Mouse (Mus musculus) limb, embryonic 13.5 days (tissue): ENCODE results near the gene Arl2. TPM values are rescaled to one million over a fixed set of nuclear protein-coding genes. Genes with fewer than 3 reads are reported as not detected.
"Not testable (repeated sequence)": the region's sequence is repeated elsewhere in the genome, so short reads cannot be mapped to it uniquely, and the experiment has no call there.

Experiments
- ATAC-seq: fragments of 200-750 bp; cut with Nextera tagmentation; 2 replicates; pipeline ENCODE4 v1.8.0; 2017; ENCODE audit warnings: low read depth, moderate number of reproducible peaks, moderate TSS enrichment; ENCODE audit not compliant: low FRiP score
- H3K27ac ChIP-seq: fragments of 300-500 bp; sonication (generic); 2 replicates; pipeline ENCODE4 v1.5.1; 2015; ENCODE audit warnings: inconsistent platforms, mild to moderate bottlenecking, moderate library complexity
- H3K27me3 ChIP-seq: fragments of 300-500 bp; sonication (generic); 2 replicates; pipeline ENCODE4 v1.6.1; 2015; ENCODE audit warnings: mild to moderate bottlenecking, inconsistent platforms
- H3K36me3 ChIP-seq: fragments of 300-500 bp; sonication (generic); 2 replicates; pipeline ENCODE4 v1.6.1; 2015; ENCODE audit warnings: inconsistent platforms, mild to moderate bottlenecking, moderate library complexity
- H3K4me1 ChIP-seq: fragments of 300-500 bp; sonication (generic); 2 replicates; pipeline ENCODE4 v1.6.1; 2015; ENCODE audit warnings: inconsistent platforms
- H3K4me2 ChIP-seq: fragments of 300-500 bp; sonication (generic); replicated peaks from 2 replicates; pipeline ENCODE4 v1.6.1; 2015; ENCODE audit warnings: inconsistent platforms, mild to moderate bottlenecking, moderate library complexity
- H3K4me3 ChIP-seq: fragments of 300-500 bp; sonication (generic); 2 replicates; pipeline ENCODE4 v1.5.1; 2015; ENCODE audit warnings: moderate library complexity, mild to moderate bottlenecking, inconsistent platforms
- H3K9ac ChIP-seq: fragments of 300-500 bp; sonication (generic); 2 replicates; pipeline ENCODE4 v1.6.1; 2015; ENCODE audit warnings: mild to moderate bottlenecking, inconsistent platforms
- H3K9me3 ChIP-seq: fragments of 300-500 bp; sonication (generic); 2 replicates; pipeline ENCODE4 v1.6.1; 2016; ENCODE audit warnings: inconsistent platforms
- WGBS: fragments of 180-500 bp; shearing (Covaris S2); methylation state at CpG from one replicate; pipeline ENCODE4 v1.1.7; 2015; 5-methylcytosine and 5-hydroxymethylcytosine counted together
- polyA plus RNA-seq: library from polyadenylated mRNA; unstranded; fragments of >200 nt; fragmentation: Nextera tagmentation; extraction: Ambion mirVana; gene quantifications from 2 replicates; pipeline ENCODE4 v1.2.1, GENCODE M21; 2015

The Arl2 gene
- polyA plus RNA-seq, 1 experiment from 2014 or later, result 90.4 TPM

- Histone ChIP-seq H3K4me3 (peak within 1 kb of the TSS; percentile 67), H3K4me1 (peaks cover 13% of the 10 kb centered on the region), H3K9me3 (no peaks in the 10 kb centered on the region), H3K4me2 (peak within 1 kb of the TSS; percentile 85), H3K36me3 (peaks cover 22% of the 10 kb centered on the region), H3K9ac (peak within 1 kb of the TSS; percentile 89), H3K27me3 (no peaks in the 10 kb centered on the region), H3K27ac (peak within 1 kb of the TSS; percentile 96)
- under 1% methylated on average over 52 of the region's 68 CpGs for WGBS
- ATAC-seq, result peak; percentile 94
These were observed 512 bp downstream of the Arl2 start, which contains the start of gene Batf2 for GRCm38 (mm10) chr19:6140678-6141393. Batf2 (plus strand) TSS chr19:6140983.

- 5% methylated on average over 16 of the region's 16 CpGs for WGBS
- Histone ChIP-seq H3K9me3 (no peaks in the 10 kb centered on the region), H3K4me1 (peaks cover 13% of the 10 kb centered on the region), H3K27me3 (no peaks in the 10 kb centered on the region), H3K36me3 (peaks cover 28% of the 10 kb centered on the region), H3K4me3 (peak overlapping the region; percentile 67), H3K9ac (peak overlapping the region; percentile 89), H3K4me2 (peak overlapping the region; percentile 85), H3K27ac (peak overlapping the region; percentile 96)
- no peak for ATAC-seq
These were observed 1.0 kb downstream of the Arl2 start for GRCm38 (mm10) chr19:6140374-6140677.

- Histone ChIP-seq H3K9me3 (no peaks in the 10 kb centered on the region), H3K4me1 (peaks cover 13% of the 10 kb centered on the region), H3K27me3 (no peaks in the 10 kb centered on the region), H3K27ac (no peak overlapping the region), H3K36me3 (peaks cover 34% of the 10 kb centered on the region), H3K4me3 (peak overlapping the region; percentile 67), H3K9ac (peak overlapping the region; percentile 89; the same call in 1 of the 2 replicates), H3K4me2 (peak overlapping the region; percentile 85)
- no peak for ATAC-seq
- WGBS, result 91% methylated on average over 6 of the region's 6 CpGs
These were observed 1.6 kb downstream of the Arl2 start for GRCm38 (mm10) chr19:6139701-6140100.

GRCm38 (mm10) chr19:6136397-6136796, 5.0 kb downstream of the Arl2 start:
- H3K27me3 ChIP-seq, result no peaks in the 10 kb centered on the region
- H3K4me3 ChIP-seq, result no peak overlapping the region
- peaks cover 10% of the 10 kb centered on the region for H3K4me1 ChIP-seq
- H3K4me2 ChIP-seq, result no peak overlapping the region
- peaks cover 44% of the 10 kb centered on the region for H3K36me3 ChIP-seq
- H3K9me3 ChIP-seq, result no peaks in the 10 kb centered on the region
- no peak for ATAC-seq
- no peak overlapping the region for H3K27ac ChIP-seq
- peak overlapping the region; percentile 19; the same call in 1 of the 2 replicates for H3K9ac ChIP-seq
- 82% methylated on average over 3 of the region's 3 CpGs for WGBS

- 50% methylated on average over 1 of the region's 1 CpGs for WGBS
These were observed 8.2 kb downstream of the Arl2 start for GRCm38 (mm10) chr19:6133197-6133596.

GRCm38 (mm10) chr19:6132171-6132827, 9.0 kb downstream of the Arl2 start:
- no peak overlapping the region for H3K27ac ChIP-seq
- H3K9ac ChIP-seq, result no peak overlapping the region
- 84% methylated on average over 7 of the region's 7 CpGs for WGBS

More at GRCm38 (mm10) chr19:6133197-6133596, 8.2 kb downstream of the Arl2 start:
- H3K27me3 ChIP-seq, H3K4me3 ChIP-seq, H3K4me2 ChIP-seq, H3K9me3 ChIP-seq, H3K27ac ChIP-seq, H3K9ac ChIP-seq, H3K4me1 ChIP-seq, ATAC-seq: not testable (repeated sequence)
- peaks cover 39% of the 10 kb centered on the region for H3K36me3 ChIP-seq

GRCm38 (mm10) chr19:6130414-6131128, 10.8 kb downstream of the Arl2 start:
- not testable (repeated sequence) for H3K27me3 ChIP-seq, H3K4me1 ChIP-seq, ATAC-seq, H3K9ac ChIP-seq, H3K9me3 ChIP-seq, H3K27ac ChIP-seq, H3K4me3 ChIP-seq, H3K4me2 ChIP-seq
- WGBS, result 73% methylated on average over 7 of the region's 7 CpGs
- peaks cover 19% of the 10 kb centered on the region for H3K36me3 ChIP-seq

More at GRCm38 (mm10) chr19:6132171-6132827, 9.0 kb downstream of the Arl2 start:
- peaks cover 36% of the 10 kb centered on the region for H3K36me3 ChIP-seq
- H3K4me3 ChIP-seq, result no peak overlapping the region
- no peaks in the 10 kb centered on the region for H3K9me3 ChIP-seq
- ATAC-seq, result no peak
- H3K27me3 ChIP-seq, result no peaks in the 10 kb centered on the region
- H3K4me2 ChIP-seq, result no peak overlapping the region
- peaks cover 4% of the 10 kb centered on the region; the same call in 1 of the 2 replicates for H3K4me1 ChIP-seq

GRCm38 (mm10) chr19:6127760-6128341, 13.5 kb downstream of the Arl2 start, which contains the start of gene Snx15:
Snx15 (minus strand) TSS chr19:6128304.
- Histone ChIP-seq H3K4me3 (peak within 1 kb of the TSS; percentile 61), H3K27ac (peak within 1 kb of the TSS; percentile 83), H3K36me3 (no peaks in the 10 kb centered on the region; the same call in 1 of the 2 replicates), H3K4me1 (peaks cover 4% of the 10 kb centered on the region; the same call in 1 of the 2 replicates), H3K4me2 (peak within 1 kb of the TSS; percentile 63), H3K27me3 (no peaks in the 10 kb centered on the region), H3K9me3 (no peaks in the 10 kb centered on the region), H3K9ac (peak within 1 kb of the TSS; percentile 73)
- peak; percentile 92 for ATAC-seq
- under 1% methylated on average over 32 of the region's 32 CpGs for WGBS

GRCm38 (mm10) chr19:6126789-6127580, 14.4 kb downstream of the Arl2 start:
- WGBS, result 74% methylated on average over 10 of the region's 10 CpGs
- H3K4me3 ChIP-seq, result peak overlapping the region; percentile 61

GRCm38 (mm10) chr19:6126289-6126688, 15.1 kb downstream of the Arl2 start:
- Histone ChIP-seq H3K27me3 (no peaks in the 10 kb centered on the region), H3K4me1 (peaks cover 4% of the 10 kb centered on the region; the same call in 1 of the 2 replicates), H3K4me3 (no peak overlapping the region), H3K9me3 (no peaks in the 10 kb centered on the region), H3K4me2 (no peak overlapping the region), H3K27ac (no peak overlapping the region), H3K9ac (no peak overlapping the region), H3K36me3 (peaks cover 8% of the 10 kb centered on the region; the same call in 1 of the 2 replicates)
- ATAC-seq, result no peak
- 26% methylated on average over 4 of the region's 4 CpGs for WGBS

More at GRCm38 (mm10) chr19:6126789-6127580, 14.4 kb downstream of the Arl2 start:
- peak overlapping the region; percentile 73; the same call in 1 of the 2 replicates for H3K9ac ChIP-seq
- no peak overlapping the region for H3K27ac ChIP-seq
- no peaks in the 10 kb centered on the region for H3K27me3 ChIP-seq
- no peaks in the 10 kb centered on the region for H3K9me3 ChIP-seq
- H3K4me1 ChIP-seq, result peaks cover 4% of the 10 kb centered on the region; the same call in 1 of the 2 replicates
- peaks cover 1% of the 10 kb centered on the region; the same call in 1 of the 2 replicates for H3K36me3 ChIP-seq
- ATAC-seq, result no peak
- H3K4me2 ChIP-seq, result peak overlapping the region; percentile 63

GRCm38 (mm10) chr19:6124898-6125297, 16.4 kb downstream of the Arl2 start:
- Histone ChIP-seq H3K27me3 (no peaks in the 10 kb centered on the region), H3K4me2 (no peak overlapping the region), H3K36me3 (peaks cover 13% of the 10 kb centered on the region), H3K9me3 (no peaks in the 10 kb centered on the region), H3K27ac (no peak overlapping the region), H3K4me3 (no peak overlapping the region), H3K9ac (no peak overlapping the region), H3K4me1 (peaks cover 4% of the 10 kb centered on the region; the same call in 1 of the 2 replicates)
- ATAC-seq, result no peak
- whole genome bisulfite sequencing, result 72% methylated on average over 2 of the region's 2 CpGs
